Mouse (Mus musculus): ENCODE data around the gene Ephb6.

The Ephb6 gene

DNA sequence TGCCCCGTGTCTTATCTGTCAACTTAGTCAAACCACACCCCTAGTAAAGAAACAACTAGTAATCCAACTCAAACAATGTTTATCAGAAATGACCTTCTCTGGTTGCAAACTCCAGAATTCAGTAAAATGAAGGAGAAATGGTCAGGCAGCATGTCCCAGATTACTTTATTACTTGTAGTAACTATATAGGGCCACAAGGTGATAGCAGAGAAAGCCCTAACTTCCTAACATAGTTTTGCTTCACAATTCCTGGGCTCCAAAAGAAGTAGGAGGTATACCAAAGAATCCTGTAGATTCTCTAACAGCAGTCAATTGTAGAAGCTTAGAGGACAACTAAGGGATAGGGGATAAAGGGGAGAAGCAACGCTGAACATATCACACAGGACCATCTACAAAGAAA, 25.5 kb downstream of the Ephb6 start:
- DNase-seq, result no peak

DNA sequence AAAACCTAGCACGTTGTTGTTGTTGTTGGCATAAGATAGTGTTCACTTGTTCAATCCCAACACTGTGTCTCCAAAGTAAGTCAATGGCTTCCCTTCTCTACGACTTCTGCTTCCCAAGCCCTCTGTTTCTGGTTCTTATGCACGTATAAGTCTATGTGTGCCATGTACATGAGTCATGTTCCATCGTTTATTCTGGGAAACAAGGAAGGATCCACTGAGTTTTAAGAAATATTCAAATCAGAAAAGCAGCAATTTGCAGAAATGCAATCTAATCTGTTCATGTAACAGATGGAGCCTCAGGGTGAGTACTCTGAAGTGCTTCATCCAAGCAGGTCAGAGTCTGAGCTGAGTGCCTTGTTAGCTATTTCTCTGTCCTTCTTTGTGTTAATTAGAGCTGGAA, 26.3 kb downstream of the Ephb6 start:
- DNase-seq, result no peak

DNA sequence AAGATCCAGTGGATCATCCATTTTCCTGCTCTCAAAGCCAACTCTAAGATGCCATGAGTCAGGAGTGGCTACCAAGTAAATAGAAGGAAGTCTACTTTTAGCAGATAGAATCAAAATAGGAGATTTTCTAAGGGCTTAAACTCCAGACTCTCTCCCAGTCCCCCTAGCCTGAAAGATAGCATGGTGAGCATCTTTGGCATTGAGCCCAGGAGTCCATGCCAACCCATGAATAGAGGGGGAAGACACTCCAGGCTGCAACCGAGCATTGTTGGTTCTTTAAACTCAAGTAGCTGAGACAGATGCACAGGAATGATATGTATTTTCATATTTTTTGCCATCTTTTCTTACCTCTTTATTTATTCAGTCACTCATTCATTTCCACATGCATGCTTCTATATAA, 29.9 kb downstream of the Ephb6 start:
- no peak for DNase-seq

DNA sequence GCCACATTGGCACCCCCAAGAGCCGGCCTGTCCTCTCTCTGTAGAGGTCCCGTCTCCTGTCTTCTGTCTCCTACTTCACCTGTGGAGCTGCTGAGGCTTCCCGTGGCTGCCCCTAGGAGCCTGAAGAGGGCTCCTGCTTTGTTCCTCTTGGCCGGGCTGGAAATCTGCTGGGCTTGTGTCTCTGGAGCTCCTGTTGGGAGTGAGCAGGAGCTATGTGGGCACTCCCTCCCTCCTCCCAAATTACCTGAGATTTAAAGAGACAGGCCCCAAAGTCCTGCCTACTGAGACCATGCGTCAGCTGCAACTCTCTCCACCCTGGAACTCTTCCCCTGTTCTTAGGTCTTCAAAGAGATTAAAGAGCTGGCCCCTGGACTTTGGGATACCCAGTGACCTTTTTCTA, 30.9 kb downstream of the Ephb6 start, which contains the start of gene Trpv6:
TSS of gene Trpv6 (minus strand) at position 228 of the 400 bp plus-strand sequence.
- DNase-seq, result no peak

DNA sequence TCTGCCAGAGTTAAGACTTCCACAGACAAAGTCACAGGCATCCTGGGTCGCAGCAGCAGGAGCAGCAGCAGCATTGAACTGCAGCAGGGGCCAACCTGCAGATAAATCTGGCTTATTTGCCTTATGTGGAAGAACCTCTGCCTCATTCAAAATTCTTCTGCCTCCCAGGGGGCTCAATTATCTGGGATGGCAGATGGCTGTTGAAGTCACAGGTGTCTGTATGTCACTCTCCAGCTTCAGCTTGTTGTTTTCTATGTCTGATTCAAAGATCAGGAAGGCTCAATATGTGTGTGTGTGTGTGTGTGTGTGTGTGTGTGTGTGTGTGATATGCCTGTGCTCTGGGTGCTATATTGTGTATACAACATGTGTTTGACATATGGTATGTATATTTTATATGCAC, 32.1 kb downstream of the Ephb6 start:
- no peak for DNase-seq

DNA sequence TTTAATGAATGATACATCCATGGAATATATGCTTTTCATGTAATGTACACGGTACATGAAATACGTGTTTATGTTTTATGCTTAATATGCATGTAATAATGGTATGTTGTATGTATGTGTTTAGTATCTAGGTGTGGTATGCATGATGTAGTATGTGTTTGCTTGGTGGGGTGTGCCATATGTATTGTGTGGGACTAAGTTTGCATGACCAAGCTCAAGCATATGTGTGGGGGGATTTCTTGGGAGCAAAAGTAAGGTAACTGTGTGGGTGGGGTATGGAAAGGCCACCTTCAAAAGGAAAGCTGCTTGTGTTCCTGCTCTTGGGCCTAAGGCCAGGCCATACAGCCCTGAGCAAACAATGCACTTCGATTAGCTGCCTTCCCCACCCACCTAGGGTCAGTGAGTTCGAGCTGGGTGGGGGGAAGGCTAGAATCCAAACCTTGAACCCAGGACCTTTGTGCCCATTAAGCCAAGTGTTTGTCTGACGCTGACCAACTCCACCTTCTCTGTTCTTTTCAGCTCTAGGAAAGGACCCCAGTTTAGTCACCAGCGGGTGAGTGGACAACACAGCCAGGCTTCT, 32.7 kb downstream of the Ephb6 start:
- DNase-seq, result no peak

DNA sequence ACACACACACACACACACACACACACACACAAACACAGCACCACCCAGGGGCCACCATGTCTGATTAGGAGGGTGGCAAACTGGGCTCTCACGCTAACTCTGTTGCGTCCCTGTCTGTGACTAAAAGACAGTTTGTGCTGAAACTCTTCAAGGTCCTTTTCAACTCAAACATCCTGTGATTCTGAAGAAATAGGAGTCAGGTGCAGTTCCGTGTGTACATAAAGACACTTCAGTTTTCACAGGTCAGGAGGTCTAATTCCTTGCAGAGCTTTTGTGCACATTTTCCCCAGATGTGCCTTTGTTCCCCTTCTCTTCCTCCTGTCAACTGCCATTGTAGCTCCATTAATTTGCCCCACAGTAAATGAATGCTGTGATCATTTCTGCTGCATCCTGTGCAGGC, 35.2 kb downstream of the Ephb6 start:
- DNase-seq, result no peak

DNA sequence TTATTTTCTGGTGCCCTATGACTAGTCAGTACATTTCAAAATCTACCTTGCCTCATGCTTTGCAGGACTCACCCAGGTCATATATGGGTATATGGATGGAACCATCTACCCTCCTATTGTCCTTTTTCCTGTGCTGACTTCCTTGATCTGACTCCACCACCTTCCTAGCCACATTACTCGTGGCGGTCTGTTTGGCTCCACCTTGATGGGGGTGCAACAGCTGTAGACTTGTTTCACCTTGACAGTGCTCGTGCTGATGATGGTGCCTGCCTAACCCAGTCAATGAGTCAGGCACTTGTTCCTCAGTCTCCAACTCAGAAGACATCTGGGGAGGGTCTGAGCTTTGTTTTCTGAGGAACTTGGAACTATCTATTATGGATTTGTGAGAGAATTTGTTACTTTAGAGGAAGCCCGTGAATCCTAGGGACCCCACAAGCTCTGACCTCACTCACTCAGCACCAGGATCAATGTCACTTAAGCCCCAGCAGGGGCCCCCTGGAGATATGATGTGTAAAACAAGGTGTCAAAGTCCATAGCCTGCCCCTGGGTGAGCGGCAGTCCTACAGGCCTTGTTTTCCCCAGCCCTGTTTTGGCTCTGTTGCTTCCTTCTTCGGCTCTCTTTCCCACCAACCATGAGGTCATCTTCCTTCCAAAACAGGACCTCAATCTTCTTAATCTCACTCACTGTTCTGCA, 36.0 kb downstream of the Ephb6 start:
- DNase-seq, result no peak

DNA sequence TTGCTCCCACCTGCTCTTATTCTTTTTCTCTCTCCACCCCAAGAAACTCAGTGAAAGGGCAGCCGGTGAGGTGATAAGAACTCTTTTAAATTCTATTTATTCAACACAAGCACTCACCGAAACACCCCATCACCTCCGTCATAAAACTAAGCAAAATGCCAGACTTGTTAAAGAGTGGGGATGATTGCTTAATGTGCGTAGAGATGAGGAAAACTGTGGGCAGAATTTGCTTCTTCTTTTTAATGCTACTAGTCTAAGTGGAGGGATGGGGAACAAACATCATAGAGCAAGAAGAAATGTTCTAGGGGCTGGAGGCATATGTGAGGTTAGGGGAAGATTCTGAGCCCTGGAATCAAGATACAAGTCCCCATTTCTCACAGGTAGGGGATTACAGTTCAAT, 37.5 kb downstream of the Ephb6 start:
- no peak for DNase-seq

DNA sequence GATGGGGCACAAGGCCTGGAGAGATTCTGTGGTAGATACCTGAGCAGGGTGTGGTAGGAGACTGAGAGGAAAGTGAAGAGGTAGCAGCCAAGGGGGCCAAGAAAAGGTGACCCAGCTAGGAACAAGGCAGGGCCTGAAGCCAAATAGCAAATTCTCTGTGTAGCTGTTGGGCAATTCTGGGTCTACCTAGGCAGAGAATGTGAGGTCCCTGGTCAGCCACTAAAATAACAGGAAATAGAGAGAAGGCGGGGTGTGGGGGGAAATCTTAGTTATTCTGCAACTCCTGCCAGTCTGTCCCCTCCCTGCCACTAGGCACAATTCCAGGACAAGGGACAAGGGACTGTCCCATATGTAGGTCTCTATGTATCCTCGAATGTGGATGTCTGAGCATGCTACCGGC, 37.9 kb downstream of the Ephb6 start:
- DNase-seq, result no peak

DNA sequence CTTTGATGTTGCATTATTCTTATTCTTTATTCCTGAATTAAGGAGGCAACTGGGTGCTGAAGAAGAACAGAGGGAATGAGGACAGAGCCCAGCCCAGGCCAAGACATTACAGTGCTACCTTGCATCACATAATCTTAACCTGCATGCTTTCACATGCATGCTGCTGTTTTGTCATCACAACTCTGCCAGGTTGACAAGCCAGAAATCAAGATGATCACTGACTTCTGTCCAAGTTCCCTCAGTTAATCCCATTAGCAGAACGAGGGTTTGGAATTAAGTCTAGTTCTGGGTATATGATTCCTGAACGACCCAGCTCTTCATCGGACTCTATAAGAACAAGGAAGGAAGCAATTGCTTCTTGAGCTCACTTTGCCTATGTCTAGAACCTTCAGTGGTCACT, 40.9 kb downstream of the Ephb6 start:
- no peak for DNase-seq

DNA sequence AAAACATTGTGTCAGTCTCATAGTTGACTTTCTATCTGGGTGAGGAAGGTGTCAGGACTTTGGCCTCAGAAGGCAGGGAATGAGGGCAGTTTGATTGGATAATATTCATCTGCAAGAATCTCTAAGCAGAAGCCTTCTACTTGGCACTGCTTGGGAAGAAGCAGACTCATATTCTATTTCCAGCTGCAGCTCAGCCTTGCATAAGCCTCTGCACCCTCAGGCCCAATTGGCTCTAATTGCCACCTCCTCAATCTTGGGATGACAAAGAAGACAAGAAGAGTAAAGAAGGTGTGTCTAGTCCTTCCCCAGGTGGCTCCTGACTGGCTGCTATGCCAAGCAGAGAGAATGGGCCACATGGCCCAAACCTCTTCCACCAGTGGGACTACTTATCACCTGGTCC, 41.4 kb downstream of the Ephb6 start:
- DNase-seq, result no peak

DNA sequence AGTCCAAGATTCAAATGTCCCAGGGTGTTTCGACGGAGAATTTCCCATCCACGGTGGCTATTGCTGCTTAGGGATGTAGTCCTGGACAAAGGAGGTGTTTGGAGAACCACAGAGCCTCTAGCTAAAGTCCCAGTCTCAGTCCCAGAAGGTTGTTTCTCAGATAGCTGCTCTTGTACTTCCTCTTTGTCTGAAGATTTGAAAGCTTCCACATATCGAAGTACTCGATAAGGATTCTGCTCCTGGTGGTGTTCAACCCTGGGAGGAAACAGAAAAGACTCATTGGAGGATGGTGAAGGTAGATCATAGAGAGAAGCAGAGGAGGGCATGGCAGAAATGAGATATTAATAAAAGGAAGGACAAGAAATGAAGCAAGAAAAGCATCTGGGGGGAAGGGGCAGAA, 47.9 kb downstream of the Ephb6 start:
- DNase-seq, result no peak

DNA sequence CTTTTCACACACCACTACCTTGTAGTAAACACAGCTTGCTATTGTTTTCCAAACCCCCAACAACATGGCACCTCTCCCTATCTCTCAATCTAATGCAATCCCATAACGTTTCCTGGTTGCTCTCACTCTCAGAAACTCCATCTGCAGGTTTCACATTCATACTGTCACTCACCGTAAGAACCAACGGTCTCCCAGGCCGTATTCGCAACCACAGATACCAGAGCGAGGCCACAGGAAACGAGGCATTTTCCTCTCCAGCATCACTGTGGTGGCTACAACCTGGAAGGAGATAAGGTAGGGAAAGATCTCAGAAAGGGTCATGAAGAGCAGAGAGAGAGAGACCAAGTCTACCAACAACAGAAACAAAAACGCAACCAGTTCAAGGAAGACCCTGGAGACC, 49.4 kb downstream of the Ephb6 start:
- DNase-seq, result no peak

DNA sequence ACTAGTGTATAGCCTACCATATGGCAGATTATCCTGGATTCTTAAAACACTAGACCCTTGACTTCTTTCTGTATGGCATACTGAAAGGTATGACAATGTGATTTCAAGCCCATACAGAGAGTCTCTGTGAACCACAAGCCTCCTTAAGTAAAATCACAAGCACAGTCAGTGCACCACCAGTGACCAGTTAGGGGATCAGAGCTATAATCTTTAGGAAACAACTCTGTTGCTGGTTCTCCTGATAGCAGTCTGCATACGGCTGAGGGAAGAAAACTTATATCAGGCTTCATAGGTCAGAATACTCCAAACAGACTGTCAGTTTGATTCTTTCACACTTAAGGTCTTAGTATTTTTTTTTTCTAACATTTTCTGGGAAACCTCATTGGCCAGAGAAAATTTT, 53.2 kb downstream of the Ephb6 start:
- no peak for DNase-seq

DNA sequence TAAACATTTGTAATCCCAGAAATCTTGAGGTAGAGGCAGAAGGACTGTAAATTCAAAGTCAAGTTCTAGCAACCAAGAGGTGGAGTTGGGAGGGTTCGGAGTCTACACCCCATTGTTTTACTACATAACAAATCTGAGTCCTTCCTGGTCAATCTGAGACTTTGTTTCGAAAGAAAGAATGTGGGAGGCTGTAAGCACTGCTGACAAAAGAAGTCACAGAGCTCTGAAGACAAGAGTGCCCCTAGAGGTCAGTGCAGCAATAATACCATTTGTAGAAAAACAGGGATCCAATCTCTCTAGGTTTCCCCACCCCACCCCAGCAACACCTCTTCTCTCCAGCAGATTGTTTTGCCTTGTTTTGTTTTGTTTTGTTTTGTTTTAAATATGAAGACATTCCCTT, 57.0 kb downstream of the Ephb6 start:
- no peak for DNase-seq
